Mouse (Mus musculus) layer of hippocampus, adult 9-10 months (tissue): ENCODE measurements around the gene Lamb3.

Experiments used
- DNase-seq: peaks from one replicate; pipeline ENCODE4 v3.0.0; 2022; ENCODE audit warnings: low spot score

Gene Lamb3

DNA sequence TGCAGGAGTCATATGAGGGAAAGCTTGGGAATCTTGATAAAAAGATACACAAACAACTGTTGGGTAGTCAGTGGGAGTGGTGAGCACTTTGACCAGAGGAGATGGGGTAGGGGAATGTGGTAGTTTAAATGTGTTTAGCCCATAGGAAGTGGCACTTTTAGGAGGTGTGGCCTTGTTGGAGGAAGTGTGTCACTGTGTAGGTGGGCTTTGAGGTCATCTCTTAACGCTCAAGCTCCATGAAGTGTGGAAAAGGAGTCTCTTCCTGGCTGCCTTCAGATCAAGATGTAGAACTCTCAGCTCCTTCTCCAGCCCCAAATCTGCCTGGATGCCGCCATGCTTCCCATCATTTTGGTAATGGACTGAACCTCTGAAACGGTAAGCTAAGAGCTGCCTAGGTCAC, at the start of gene Lamb3:
Lamb3 (plus strand) TSS at position 197 of the 400 bp plus-strand sequence.
- no peak for DNase-seq

- DNase-seq: no peak
Observed at GRCm38 (mm10) chr1:193159163-193159562, 48.3 kb upstream of the Lamb3 start.

- no peak for DNase-seq
Observed at GRCm38 (mm10) chr1:193159613-193160012, 47.9 kb upstream of the Lamb3 start.

- no peak for DNase-seq
Observed at GRCm38 (mm10) chr1:193160317-193161032, 47.0 kb upstream of the Lamb3 start.

DNA sequence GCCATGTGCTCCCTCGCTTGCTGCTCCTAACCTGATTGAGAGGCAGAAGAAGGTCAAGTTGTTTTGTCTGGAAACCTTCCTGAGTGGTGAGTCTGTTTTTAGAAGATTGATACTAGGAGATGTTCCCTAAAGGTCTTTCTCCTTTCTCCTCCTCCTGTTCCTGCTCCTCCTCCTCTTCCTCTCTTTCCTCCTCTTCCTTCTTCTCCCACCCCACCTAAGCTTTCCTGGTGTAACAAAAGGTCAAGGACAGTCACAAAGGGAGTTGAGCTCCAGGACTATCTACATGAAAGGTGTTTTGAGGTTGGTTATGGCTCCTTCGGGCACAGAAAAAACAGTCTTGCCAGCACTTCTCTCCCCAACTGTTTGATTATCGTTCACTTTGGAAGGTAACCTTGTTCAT, 39.8 kb upstream of the Lamb3 start, which contains the start of gene A130010J15Rik:
A130010J15Rik (plus strand) TSS at position 301 of the 400 bp plus-strand sequence.
- no peak for DNase-seq

GRCm38 (mm10) chr1:193169228-193169627, 38.3 kb upstream of the Lamb3 start:
- DNase-seq: no peak

DNA sequence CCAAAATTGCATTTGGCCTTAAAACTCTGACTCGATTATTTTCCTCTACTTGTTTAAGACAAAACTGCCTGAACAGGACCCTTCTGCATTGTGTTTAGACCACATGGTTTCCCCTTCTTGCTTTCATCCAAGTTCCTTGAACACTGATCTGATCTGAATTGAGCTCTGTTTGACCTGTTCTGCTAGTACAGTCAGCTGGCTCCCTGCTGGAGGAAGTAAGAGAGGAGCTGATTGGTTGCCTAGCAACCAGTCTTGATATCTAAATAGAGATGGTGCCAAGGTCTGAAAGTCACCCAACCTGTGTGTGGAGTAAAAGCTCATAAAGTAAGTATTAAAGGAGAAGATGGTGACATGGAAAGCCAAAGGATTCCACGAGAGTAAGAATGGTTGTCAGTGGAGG, 37.6 kb upstream of the Lamb3 start:
- no peak for DNase-seq

DNA sequence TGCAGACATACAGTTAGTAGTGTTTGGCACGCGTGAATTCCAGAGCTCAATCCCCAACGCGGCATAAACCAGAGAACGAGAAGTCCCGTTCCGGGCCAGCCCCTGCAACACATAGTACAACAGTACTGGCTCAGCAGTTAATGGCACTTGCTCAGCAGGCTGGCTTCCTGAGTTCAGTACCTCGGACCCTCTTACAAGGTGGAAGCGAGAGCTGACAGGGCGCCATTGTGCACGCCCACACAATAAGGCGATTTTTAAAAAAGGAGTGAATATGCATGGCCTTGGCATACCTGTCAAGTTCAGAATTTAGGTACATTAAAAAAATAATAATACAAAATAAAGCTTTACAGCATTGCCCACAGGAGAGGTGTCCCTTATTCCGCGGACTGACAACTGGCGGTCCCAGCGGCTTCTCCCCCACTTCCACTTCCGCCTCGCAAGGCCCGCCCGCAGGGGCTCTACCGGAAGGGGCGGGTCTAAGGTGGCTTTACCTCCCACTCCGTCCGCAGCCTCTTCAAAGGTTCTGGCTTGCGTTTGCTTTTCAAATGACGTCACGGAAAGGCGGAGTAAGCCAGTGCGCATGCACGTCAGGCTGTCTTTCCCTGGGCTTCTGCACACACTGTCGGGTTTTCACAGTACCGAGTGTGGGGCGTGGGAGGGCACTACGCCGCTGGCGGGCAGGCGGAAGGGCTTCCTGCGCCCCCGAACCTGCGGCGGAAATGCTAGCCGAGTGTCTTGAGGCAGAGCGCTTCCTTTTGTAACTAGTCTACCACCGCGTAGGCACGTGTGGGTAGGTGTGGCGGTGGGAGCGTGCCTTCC, 34.3 kb upstream of the Lamb3 start:
- peak; percentile 86 for DNase-seq

GRCm38 (mm10) chr1:193173810-193174129, 33.7 kb upstream of the Lamb3 start:
- no peak for DNase-seq

DNA sequence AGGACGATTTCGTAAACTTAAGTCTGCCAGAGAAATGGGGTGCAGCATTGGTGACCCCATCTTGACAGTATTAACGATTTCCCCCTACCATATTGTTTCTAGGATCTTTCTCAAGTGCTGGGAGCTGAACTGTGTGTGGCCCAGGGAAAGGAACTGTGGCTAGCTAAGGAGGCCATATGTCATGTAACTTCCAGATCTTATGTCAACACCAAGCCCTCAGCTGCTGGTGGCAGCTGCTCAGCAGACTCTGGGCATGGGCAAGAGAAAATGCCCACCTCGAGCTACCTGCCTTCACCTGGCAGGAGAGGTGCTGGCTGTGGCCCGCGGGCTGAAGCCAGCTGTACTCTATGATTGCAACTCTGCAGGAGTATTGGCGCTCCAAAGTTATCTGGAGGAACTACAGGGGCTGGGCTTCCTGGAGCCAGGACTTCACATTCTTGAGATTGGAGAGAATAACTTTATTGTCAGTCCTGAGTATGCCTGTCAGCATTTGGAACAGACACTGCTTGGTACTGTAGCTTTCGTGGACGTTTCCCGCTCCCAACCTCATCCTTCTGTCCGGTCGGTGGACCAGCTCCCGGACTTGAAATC, 33.3 kb upstream of the Lamb3 start:
- DNase-seq: no peak

GRCm38 (mm10) chr1:193181104-193181503, 26.4 kb upstream of the Lamb3 start:
- DNase-seq: no peak

DNA sequence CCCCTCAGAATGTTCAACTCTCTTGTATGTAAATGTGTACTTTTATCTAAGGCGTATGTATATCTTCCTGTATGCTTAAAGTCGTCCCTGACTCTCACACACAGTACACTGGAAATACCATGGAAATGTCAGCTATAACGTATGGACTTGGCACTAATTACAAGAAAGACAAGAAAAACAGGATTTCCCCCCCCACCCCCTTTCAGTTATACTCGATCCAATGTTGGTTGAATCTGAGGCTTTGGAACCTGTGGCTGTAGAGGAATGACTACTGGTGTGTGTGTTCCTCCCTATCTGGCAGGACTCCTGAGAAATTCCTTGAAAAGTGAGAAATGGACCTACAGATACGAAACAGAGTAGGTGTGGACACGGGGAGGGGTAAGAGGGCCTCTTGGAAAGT, 19.2 kb upstream of the Lamb3 start:
- DNase-seq: no peak

GRCm38 (mm10) chr1:193189151-193189621, 18.3 kb upstream of the Lamb3 start:
- DNase-seq: no peak

- no peak for DNase-seq
Observed at GRCm38 (mm10) chr1:193189771-193190170, 17.7 kb upstream of the Lamb3 start.

- no peak for DNase-seq
Observed at GRCm38 (mm10) chr1:193191675-193192283, 15.7 kb upstream of the Lamb3 start.

DNA sequence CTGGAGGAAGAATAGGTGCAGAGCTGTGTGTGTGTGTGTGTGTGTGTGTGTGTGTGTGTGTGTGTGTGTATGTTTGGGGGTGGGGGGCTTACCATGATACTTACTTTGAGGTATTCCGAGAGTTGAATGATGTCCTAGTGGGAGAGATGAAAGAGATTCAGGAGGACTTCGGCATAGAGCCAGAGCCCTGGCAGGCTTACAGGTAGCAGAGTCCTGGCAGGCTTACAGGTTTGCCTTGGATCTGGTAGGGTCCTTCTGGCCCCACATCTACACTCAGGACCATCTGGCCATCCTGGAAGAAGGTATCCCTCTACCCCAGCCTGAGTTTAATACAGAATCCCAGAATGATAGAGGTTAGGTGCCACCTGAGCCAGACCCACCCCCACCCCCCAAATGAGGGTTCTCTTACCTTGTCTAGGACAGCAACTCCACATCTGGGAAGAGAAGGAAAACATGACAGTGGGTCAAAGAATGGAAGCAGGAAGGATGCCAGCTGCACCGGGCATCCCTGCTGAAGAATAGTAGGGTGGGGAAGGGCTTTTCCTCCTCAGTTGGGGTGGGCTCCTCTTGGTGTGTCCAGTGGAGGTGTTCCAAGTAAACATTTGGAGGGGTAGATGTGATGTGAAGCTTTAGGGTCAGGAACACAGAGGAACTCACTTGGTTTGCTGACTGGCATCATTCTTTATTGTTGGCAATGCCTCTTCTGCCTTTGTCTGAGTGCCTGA, 12.9 kb upstream of the Lamb3 start:
- DNase-seq: no peak

- DNase-seq: no peak
Observed at GRCm38 (mm10) chr1:193195169-193195810, 12.2 kb upstream of the Lamb3 start.

DNA sequence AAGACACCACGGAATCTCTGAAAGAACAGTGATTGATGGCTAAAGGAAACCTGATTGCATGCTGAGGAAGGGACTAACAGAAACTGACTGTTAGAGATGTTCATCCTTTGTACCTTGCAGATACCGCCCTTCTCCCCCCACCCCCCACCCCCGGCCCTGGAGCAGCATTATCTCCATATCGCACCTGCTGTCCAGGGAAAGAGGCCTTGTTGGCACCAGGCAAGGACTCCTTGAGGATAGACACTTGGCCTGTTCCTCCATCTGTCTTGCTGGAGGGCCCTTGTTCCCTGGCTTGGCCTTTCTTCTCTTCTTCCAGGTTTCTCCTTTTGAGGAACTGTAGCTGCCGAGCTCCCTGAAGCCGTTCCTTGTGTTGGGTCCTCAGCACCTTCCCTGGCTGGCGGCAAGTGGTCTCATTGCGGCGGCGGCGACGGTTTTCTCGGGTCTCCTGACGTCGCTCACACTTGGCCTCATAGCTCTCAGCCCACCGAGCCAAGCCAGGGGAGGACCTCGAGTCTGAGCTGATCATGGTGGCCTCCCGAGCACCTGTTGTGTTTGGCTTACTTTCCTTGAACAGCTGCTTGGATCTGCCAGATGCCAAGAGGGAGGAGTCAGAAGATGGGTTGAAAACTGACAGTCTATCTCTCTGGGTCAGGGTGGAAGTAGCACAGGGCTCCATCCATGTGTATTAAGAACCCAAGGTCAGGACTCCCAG, 9.8 kb upstream of the Lamb3 start:
- DNase-seq: no peak

DNA sequence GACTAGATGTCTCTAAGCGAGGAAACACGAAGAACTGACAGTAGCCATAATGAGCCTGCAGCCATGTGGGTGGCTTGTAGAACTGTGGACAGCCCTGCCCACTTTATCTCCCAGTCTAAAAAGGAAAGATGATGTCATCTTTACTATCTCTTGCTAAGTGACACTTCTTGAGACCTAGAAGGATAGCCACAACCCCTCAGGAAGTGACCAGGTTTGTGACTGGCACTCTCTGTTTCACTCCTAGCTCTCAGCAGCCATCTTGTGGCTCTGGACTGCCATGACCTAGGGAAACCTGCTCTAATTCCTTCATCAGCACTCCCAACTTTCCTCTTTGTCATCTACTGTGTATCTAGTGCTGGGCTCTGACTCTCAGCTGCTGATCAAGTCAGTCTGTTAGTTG, 9.2 kb upstream of the Lamb3 start:
- DNase-seq: no peak

DNA sequence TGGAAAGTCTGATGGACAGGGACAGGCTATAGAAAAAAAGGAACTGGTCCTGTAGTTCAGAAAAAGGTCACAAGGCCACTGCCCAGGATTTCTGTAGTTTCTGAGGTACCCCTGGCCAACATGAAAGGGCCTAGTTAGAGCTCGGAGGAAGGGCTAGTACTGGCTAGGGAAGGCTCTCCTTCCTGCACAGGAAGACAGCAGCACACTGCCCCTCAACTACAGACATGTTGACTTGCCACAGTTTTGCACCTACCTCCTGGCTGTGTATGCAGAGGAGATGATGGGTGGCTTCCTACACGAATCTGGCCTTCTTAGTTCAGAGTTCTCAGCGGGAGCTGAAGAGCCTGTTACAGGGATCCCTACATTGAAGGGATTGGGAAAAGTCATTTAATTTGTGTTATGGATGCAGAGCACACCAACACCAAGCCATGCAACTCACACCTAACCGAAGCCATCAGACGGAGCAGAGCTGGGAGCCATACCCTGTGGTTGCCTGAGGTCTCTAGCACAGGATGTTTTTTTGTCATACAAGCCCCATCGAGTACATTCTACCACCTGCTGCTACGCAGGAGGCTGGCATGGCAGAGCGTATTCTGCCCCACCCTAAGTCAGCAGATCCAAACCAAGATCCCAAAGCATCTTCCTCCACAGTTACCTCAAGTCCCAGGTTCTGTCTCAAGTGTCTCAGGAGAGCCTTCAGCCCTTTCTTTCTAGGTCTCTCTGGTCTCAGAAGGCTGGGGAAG, 6.7 kb upstream of the Lamb3 start:
- DNase-seq: no peak
